Mouse (Mus musculus) gastrocnemius, adult 18-20 months (tissue): ENCODE data around the gene Tnpo3. TPM values are rescaled to one million over a fixed set of nuclear protein-coding genes. Genes with fewer than 3 reads are reported as not detected.

Experiments used
- DNase-seq: peaks from one replicate; pipeline ENCODE4 v3.0.0; 2021; ENCODE audit warnings: low spot score
- total RNA-seq, 2 experiments: library from RNA; stranded (reverse); gene quantifications; 2 replicates each; pipeline ENCODE4 v1.2.3; 2021

The Tnpo3 gene
- total RNA-seq, 2 experiments from 2014 or later, result 31.3 to 36.0 TPM

DNA sequence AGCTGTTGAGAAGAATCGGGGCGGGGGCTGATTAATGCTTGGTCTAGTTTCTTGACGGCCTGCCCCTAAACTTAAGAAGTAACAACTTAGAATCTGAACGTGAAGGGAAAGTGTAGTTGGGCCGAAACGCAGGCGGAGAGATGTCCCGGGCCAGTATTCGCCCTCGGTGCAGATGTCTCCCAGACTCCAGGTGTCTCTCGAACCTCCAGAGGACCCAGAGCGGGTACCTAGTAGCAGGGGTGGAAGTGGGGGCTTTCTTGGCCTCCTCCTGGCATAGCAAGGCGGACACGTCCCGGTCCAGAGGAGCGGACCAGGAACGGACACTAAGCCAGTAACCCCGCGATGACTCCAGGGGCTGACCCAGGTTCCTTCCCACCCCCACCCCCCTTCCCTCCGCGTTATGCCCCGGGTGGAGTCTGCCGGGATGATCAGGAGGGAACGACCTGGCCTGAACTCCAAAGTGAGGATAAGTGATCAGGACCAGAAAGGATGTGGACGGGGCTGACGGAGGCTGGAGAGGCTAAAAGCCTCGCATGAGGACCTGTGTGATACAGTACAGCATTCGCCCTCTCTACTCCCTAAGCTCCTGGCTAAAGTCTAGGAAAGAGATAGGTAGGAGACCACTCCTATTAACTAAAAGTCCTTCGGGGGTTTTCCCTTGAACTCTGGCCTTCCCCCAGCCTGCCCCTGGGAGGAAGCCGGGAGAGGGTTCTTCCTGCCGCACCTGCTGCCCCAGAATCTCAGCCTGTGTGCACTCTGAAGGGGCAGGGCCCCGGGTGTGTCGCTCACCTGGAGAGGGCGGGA lies 82.1 kb downstream of the Tnpo3 start:
- DNase-seq, result no peak

- no peak for DNase-seq
These were observed 83.1 kb downstream of the Tnpo3 start, which contains the start of gene Irf5 for GRCm38 (mm10) chr6:29526281-29527251. TSS of gene Irf5 (plus strand) at chr6:29526625.

DNA sequence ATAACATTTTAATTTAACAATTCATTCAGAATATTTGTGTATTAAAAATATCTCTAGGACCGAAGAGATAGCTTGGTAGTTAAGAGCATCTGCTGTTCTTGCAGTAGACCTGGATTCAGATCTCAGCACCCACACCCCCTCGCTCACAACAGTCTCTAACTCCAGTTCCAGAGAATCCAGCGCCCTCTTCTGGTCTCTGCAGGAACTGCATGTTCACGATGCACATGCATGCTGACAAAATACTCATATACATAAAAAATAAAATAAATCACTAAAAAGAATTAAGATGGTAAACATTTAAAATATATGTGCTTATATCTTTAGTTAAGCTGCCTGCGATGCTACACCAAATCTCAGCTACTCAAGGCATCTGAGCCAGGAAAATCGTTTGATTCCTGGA lies 84.4 kb downstream of the Tnpo3 start:
- no peak for DNase-seq

DNA sequence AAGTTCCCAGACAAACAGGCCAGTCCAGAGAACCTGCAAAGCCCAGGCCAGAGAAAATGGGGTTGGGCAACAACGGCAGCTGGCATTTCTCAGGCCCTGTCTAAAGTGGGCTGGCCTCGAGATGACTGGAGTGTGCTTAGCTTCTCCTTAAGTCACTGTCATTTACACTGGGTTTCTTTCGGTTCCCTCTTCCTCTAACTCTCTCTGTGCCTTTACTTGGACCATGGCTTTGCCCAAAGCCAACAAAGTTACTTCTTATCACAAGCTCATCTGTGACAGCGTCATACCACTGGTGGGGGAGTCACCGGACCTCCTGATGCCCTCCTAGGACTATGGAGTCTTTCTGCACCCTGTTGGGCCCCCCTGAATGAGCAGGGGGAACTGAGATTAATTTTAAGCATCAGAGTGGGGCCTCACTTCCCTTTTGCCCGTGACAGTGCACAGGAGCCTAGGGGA lies 85.6 kb downstream of the Tnpo3 start:
- DNase-seq, result no peak

- DNase-seq, result no peak
These were observed 86.2 kb downstream of the Tnpo3 start for GRCm38 (mm10) chr6:29523301-29524033.

DNA sequence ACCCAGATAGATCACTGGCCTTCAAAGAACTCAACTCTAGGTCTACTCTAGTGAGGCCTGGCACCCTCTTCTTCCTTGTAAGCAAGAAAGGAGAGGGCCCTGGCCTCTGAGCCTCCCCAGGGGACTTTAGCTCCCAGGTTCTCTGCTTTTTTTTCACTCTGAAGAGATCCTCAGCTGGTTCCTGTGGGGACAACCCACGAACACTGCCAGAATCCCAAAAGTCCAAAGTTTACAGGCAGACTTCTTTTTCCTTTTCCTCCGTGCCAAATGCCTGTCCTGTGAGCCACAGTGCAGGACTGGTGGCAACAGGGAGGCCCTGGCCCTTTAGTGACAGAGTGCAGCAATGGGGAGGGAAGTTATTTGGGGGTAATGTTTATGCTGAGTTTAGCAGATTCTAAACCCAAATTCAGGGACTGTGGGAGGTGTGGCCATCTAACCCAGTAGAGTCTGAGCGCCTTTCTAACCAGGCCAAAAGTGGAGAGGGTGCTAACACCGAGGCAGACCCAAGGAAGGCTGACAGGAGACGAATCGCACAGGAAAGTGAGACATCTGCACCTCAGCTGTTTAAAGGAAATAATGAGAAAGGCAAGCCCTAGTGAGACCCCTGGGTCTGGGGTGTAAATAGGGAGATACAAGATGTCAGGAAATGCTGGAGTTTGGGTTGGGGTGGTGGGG lies 86.9 kb downstream of the Tnpo3 start:
- no peak for DNase-seq

- peak; percentile 77 for DNase-seq
These were observed 92.5 kb downstream of the Tnpo3 start for GRCm38 (mm10) chr6:29517139-29517538.

DNA sequence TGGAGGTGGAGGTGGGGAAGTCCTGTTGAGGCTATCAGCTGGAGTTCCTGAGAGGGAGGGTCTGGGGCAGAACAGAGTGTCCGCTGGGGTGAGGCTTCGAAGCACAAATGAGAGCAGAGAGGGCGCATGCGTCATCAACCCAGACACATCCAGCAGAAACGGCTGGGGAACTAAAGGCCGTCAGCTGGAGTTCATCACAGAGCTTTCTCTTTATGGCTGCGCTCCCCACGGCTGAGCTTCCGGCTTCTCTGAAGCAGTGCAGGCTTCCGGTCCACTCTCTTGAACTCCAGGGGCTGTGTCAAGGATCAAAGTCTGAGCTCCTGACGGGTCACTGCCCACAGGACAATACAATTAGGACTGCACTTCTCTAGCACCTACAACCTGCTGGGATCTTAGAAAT lies 96.4 kb downstream of the Tnpo3 start:
- no peak for DNase-seq

GRCm38 (mm10) chr6:29509086-29509485 lies 100.6 kb downstream of the Tnpo3 start:
- DNase-seq, result peak; percentile 55

DNA sequence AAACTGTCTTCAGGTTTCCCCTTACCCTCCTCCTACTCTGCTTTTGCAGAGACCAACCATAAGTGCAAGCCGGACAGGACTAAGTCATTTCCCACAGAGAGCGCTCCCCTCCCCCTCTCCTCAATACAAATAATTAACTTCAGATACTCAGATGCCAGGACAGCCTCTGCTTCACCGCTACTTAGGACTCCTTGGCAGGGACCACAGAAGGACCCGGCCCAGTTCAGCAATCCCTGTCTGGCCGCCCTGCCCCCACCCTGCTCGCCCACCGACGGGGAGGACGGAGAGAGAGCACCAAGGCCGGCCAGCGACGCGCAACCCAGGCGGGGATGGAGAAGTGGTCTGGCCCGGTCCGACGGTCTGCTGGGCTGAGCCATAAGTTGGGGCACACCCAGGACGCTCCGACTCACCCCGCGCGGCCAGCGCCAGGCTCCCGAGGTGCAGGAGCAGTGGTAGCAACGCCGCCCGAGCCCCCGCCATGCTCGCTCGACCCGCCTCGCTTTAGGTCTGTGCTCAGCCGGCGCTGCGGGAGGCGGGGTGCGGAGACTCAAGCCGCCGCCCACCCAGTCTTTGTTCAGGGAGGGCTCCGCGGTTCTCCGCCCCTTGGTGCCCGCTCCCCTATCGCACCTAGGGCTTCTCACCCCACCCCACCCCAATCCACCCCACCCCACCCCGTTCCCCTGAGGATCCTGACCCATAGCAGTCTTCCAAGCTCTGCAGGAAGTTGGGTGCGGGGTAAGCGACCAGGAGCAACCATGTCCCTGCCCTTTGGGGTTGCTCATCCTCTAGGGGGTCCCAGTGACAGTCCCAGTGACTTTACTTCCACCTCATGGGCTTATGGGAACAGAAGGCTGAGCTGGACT lies 102.0 kb downstream of the Tnpo3 start, which contains the start of gene Kcp:
Kcp (minus strand) TSS at position 506 of the 863 bp plus-strand sequence.
- DNase-seq, result no peak

GRCm38 (mm10) chr6:29506834-29507233 lies 102.9 kb downstream of the Tnpo3 start:
- DNase-seq, result no peak

GRCm38 (mm10) chr6:29505493-29505892 lies 104.2 kb downstream of the Tnpo3 start:
- no peak for DNase-seq

- DNase-seq, result no peak
These were observed 108.1 kb downstream of the Tnpo3 start for GRCm38 (mm10) chr6:29501599-29501998.

- no peak for DNase-seq
These were observed 108.9 kb downstream of the Tnpo3 start for GRCm38 (mm10) chr6:29500810-29501209.

DNA sequence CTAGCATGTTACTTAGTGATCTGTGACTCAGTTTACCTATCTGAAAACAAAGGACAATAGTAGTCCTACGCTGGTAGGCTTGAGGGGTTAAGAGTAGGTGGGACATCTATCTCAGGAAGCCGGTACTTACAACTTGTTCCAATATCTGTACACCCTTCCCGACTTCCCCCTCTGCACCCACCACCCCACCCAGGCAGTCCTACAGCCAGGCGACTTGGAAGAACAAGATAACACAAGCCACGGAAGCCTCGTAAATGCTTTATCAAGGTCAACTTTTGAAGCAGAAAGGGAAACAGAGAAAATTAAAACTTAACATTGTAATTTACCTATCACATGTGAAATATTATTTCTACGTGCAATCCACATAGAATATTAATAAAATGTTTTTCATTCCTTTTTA lies 109.5 kb downstream of the Tnpo3 start:
- DNase-seq, result no peak

DNA sequence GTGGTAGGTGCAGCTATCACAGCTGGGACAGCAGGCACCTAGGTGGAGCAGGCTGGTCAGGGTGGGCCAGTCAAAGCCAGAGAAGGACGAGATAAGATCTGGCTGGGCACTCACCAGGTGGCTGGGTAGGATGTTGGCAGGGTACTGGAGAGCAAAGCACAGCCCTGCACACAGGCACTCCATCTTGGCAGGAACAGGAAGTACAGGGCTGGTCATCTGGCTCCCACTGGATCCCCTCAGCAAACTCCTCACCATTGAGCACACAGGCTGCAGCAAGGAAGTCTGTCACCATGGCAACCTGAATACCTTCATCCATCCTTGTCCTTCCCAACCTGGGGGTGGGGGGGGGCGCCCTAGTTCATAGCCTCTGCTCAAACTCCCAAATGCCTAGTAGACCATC lies 111.9 kb downstream of the Tnpo3 start:
- no peak for DNase-seq

DNA sequence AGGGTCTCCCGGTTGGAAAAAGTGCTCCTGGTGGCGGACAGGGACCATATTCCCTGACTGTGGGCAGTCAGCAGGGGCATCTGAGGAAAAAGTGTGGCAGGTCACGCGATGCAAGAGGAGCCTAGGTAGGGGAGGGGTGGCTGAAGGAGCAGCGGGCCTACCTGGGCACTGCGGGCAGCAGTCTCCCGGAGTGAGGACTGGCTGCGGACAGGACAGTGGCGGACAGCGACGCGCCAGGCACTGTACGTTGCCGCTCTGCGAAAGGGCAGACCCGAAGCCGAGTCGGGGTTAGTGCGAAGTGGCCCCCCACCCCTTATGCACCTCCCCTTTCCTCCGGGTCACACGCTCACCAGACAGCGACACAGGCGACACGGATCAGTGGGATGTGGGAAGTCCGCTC lies 113.4 kb downstream of the Tnpo3 start:
- no peak for DNase-seq

- peak; percentile 37 for DNase-seq
These were observed 115.6 kb downstream of the Tnpo3 start for GRCm38 (mm10) chr6:29494101-29494500.
